Mouse (Mus musculus): ENCODE results near the gene Pdik1l.
"Not testable (repeated sequence)": the region's sequence is repeated elsewhere in the genome, so short reads cannot be mapped to it uniquely, and the experiment has no call there.

Gene Pdik1l

GRCm38 (mm10) chr4:134307367-134308072 lies 19.8 kb upstream of the Pdik1l start:
- in situ Hi-C loops (cut with MboI; ENCODE audit: low pct_unique_long_range_greater_than_20kb in 1 of 2, low sequenced_read_pairs in 2 of 2, unreplicated experiment in 1 of 2) = loop anchor here in 1 of 2 experiments (5.0 kb wide), 1 partner anchor 85 kb away; no protein-coding TSS in a partner anchor

DNA sequence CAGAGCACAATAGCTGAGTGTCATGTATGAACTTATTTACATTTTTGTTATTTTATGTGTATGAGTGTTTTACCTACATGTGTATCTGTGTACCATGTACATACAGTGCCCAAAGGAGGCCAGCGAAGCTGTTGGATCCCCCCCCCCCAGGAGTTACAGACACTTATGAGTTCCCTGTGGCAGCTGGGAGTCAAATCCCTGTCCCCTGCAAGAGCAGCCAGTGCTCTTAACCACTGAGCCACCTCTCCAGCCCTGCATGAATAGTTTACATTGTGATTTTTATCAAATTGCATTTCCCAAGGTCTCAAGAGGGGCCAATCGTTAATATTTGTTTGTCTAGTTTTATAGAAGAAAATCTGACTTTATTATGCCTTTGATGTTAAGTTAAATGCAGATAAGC lies 19.3 kb upstream of the Pdik1l start:
- in situ Hi-C loops (cut with MboI; ENCODE audit: low pct_unique_long_range_greater_than_20kb in 1 of 2, low sequenced_read_pairs in 2 of 2, unreplicated experiment in 1 of 2) = loop anchor here in 1 of 2 experiments (5.0 kb wide), 1 partner anchor 85 kb away; no protein-coding TSS in a partner anchor

DNA sequence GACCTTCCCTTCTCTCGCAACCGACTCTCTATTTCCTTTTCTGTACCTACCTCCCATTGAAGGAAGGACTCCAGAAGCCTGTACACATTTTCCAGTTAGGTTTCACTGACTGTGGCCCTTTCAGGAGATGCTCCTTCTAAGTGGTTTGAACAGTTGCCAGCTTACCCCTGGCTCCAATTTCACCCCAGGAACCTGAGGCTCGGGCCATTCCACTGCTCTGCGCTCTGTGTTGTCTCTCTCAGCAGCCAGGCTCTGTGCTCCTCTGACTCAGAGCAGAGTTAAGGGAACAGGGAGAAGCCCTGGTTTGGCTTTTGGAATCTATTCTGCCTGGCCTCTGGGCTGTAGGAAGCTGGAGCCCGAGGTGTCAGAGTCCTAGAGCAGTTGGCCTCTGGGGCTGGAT lies 14.4 kb upstream of the Pdik1l start:
- in situ Hi-C loops (cut with MboI; ENCODE audit: low pct_unique_long_range_greater_than_20kb in 1 of 2, low sequenced_read_pairs in 2 of 2, unreplicated experiment in 1 of 2) = no loop called here

GRCm38 (mm10) chr4:134300316-134300715 lies 12.6 kb upstream of the Pdik1l start:
- in situ Hi-C loops (cut with MboI; ENCODE audit: low pct_unique_long_range_greater_than_20kb in 1 of 2, low sequenced_read_pairs in 2 of 2, unreplicated experiment in 1 of 2) = no loop called here

- in situ Hi-C loops (cut with MboI; ENCODE audit: low pct_unique_long_range_greater_than_20kb in 1 of 2, low sequenced_read_pairs in 2 of 2, unreplicated experiment in 1 of 2) = no loop called here
These were observed 11.8 kb upstream of the Pdik1l start for GRCm38 (mm10) chr4:134299498-134299810.

DNA sequence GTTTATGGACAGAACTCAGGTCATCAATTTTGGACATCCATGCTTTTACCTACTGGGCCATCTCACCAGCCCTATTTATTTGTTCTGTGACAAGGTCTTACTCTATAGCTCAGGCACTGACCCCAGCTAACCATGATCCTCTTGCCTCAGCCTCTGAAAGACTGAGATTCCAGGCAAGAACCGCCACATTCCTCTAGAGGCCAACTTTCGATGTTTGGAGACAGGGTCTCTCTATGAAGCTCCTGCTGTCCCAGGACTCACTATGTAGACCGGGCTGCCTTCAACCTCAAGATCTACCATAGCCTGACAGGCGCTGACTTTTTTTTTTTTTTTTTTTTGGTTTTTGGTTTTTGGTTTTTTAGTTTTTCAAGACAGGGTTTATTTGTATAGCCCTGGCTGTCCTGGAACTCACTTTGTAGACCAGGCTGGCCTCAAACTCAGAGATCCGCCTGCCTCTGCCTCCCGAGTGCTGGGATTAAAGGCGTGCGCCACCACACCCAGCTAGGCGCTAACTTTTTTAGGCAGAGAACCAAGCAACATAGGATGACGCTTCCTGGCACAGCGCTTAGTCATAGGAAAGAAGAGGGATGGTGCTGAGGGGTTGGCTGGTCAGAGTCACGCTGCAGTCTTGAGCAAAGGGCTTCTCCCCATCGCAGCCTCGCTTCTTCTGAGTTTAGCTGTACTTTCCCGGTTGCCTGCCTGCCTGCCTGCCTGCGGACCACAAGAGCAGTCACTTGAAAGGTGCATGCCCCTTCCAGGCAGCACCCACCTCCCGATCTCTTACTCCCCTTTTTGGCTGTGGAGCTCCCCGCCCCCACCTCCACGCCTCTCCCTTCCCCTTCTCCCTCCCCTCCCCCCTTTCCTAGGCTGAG lies 11.2 kb upstream of the Pdik1l start:
- in situ Hi-C loops (cut with MboI; ENCODE audit: low pct_unique_long_range_greater_than_20kb in 1 of 2, low sequenced_read_pairs in 2 of 2, unreplicated experiment in 1 of 2) = no loop called here

DNA sequence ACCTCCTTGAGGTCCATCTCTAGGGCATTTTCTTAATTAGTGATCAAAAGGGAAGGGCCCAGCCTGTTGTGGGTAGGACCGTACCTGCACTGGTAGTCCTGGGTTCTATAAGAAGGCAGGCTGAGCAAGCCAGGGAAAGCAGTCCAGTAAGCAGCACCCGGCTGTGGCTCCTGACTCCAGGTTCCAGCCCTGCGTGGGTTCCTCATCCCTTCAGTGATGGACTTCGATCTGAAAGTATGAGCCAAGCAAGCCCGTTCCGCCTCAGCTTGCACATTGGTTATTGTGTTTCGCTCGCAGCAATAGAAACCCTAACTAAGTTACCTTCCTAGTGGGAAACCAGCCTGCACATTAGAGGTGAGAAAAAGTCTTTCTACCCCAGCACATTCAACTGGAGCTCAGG lies 9.7 kb upstream of the Pdik1l start:
- in situ Hi-C loops (cut with MboI; ENCODE audit: low pct_unique_long_range_greater_than_20kb in 1 of 2, low sequenced_read_pairs in 2 of 2, unreplicated experiment in 1 of 2) = no loop called here

DNA sequence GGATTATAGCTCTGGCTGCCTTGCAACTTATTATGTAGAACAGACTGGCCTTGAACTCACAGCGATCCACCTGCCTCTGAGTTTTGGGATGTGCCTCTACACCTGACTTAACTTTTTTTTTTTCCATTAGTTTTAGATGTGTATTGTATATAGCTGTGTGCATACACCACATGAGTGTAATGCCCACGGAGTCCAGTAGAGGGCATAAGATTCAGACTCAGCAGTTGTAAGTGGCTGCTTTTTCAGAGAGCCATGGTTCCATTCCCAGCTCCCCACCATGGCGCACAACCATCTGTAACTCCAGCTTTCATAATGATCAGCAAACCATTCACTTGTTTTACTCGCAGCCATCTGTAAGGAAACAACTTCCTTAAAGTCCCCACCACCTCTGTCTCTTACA lies 8.8 kb upstream of the Pdik1l start:
- in situ Hi-C loops (cut with MboI; ENCODE audit: low pct_unique_long_range_greater_than_20kb in 1 of 2, low sequenced_read_pairs in 2 of 2, unreplicated experiment in 1 of 2) = no loop called here

GRCm38 (mm10) chr4:134296096-134296495 lies 8.4 kb upstream of the Pdik1l start:
- in situ Hi-C loops (cut with MboI; ENCODE audit: low pct_unique_long_range_greater_than_20kb in 1 of 2, low sequenced_read_pairs in 2 of 2, unreplicated experiment in 1 of 2) = not testable (repeated sequence)

DNA sequence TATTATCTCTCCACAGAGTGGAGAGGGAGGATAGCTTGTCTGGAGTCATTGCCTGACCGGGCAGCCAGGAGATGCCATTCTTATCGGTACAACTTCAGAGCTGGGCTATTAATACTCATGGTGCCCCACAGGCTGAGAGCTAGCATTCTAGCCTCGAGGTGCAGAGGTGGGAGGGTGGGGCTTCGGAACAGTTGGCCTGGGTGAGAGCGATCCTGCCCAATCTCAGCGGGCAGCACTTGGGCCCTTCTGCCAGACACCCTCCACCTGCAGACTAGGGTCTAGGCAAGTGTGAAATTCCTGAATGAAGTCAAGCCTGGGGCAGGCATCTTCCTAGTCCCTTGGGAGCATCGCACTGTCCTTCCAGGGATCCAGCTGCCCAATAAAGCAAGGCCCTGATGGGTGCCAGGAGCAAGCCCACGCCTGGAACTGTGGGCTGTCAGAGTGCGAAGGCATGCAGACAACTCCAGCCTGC lies 6.0 kb upstream of the Pdik1l start:
- in situ Hi-C loops (cut with MboI; ENCODE audit: low pct_unique_long_range_greater_than_20kb in 1 of 2, low sequenced_read_pairs in 2 of 2, unreplicated experiment in 1 of 2) = no loop called here

DNA sequence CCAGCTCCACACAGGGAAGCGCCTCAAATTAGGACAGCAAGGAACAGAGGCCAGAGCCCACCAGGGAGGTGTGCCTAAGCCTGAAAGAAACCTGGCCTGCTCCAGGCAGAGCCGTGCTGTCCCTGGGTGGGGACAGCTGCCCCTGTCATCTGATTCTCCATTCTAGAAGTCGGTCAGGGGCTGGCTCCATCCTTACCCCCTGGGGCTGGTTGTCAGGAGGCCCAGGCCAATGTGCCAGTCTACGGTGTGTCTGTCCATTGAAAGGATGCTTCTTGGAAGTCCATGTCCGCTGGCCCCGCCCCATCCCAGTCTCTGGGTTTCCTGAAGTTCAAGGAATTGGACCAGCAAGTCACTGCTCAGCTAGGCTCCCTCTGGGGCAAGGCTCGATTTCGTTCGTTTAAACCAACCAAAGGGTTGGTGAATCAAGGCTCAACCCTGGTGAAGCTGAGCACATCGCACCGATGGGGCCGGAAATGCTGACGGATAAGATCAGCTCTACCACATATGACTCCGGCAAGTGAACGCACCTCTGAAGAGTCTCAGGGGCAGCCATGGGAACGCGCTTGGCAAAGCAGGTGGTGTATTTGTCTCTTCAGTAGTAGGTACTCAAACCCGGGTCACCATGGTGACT lies 5.5 kb upstream of the Pdik1l start:
- in situ Hi-C loops (cut with MboI; ENCODE audit: low pct_unique_long_range_greater_than_20kb in 1 of 2, low sequenced_read_pairs in 2 of 2, unreplicated experiment in 1 of 2) = no loop called here

- in situ Hi-C loops (cut with MboI; ENCODE audit: low pct_unique_long_range_greater_than_20kb in 1 of 2, low sequenced_read_pairs in 2 of 2, unreplicated experiment in 1 of 2) = no loop called here
These were observed 4.4 kb upstream of the Pdik1l start for GRCm38 (mm10) chr4:134292067-134292466.

DNA sequence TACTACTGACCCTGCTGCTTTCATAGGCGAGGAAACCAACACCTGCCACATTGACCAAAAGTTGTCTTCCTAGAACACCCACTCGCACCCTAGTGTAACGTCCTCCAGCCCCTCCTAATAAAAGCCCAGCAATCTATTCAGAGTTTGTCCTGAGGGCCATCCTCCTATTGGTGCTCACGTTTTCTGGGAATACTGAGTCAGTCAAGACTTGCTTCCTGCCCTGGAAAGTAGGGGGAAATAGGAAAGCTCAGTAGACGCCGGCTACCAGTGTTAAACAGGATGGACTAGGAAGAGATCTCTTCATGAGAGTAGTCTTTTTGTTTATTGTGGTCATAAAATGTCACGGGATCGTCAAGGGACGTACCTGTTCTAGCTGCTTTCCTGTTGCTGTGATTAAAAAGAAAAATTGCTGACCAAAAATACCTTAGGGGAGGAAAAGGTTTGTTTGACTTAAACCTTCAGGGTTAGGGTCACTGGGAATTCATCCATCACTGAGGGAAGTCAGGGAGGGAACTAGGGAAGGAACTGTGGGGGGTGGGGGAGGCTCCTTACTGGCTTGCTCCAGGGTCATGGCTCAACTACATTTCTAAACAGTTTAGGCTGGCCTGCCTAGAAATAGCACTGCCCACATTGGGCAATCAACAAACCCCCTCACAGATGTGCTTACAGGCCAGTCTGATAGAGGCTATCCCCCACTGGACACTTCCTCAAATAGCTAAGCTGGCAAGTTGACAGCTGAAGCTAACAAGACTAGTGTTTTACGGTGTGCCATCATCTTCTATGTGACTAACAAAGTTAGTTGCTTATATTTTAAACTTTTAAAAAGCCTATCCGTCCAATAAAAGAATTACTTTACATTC lies 932 bp upstream of the Pdik1l start:
- in situ Hi-C loops (cut with MboI; ENCODE audit: low pct_unique_long_range_greater_than_20kb in 1 of 2, low sequenced_read_pairs in 2 of 2, unreplicated experiment in 1 of 2) = loop anchor here in 1 of 2 experiments (5.0 kb wide), 1 partner anchor 101 kb away; the partner anchor contains the start of gene Cep85

- in situ Hi-C loops (cut with MboI; ENCODE audit: low pct_unique_long_range_greater_than_20kb in 1 of 2, low sequenced_read_pairs in 2 of 2, unreplicated experiment in 1 of 2) = loop anchor here in 1 of 2 experiments (5.0 kb wide), 1 partner anchor 100 kb away; the partner anchor contains the start of gene Cep85
These were observed 529 bp downstream of the Pdik1l start for GRCm38 (mm10) chr4:134287168-134287564.

DNA sequence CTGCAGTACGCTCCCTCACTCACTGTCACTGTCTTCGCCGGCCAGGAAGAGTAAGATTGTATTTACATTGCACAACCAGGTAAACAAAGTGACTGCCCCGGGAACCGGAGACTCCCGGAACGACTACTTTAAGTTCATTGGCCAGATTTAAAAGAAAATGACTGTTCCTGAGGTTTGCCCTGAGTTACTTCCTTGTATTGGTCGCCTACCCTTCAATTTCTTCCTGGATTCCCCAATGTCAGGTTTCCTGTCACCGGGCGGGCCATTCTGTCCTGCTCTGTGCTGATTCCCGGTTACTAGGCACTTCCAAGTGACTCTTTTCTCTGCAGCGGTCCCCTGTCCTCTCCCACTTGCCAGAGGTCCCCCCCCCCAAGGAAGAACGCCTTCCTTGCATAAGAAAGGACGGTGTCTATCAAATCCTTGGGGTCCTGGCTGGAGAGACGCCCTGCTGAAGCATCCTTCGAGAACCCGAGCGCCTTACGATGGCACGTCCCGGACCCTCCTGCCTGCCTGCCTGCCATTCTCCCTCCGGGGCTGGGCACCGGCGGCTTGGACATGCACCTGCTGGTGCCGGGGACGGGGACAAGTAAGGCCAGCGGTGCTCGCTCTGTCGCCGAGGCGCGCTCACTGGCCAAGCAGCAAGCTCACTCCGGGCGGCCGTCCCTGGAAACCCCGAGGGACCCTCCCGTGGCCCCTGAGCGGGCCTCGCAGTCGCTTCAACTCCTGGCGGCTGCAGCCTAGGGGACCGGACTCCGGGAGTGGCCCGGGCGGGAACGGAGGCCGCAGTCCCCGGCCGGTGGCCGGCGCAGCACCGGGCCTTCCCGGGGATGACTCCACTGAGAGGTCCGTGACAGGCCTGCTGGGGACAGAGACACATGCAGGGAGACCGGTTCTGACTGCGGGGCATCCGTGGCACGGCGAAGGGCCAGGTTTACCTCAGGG lies 1.2 kb downstream of the Pdik1l start:
- in situ Hi-C loops (cut with MboI; ENCODE audit: low pct_unique_long_range_greater_than_20kb in 1 of 2, low sequenced_read_pairs in 2 of 2, unreplicated experiment in 1 of 2) = loop anchor here in 1 of 2 experiments (5.0 kb wide), 1 partner anchor 99 kb away; the partner anchor contains the start of gene Cep85

DNA sequence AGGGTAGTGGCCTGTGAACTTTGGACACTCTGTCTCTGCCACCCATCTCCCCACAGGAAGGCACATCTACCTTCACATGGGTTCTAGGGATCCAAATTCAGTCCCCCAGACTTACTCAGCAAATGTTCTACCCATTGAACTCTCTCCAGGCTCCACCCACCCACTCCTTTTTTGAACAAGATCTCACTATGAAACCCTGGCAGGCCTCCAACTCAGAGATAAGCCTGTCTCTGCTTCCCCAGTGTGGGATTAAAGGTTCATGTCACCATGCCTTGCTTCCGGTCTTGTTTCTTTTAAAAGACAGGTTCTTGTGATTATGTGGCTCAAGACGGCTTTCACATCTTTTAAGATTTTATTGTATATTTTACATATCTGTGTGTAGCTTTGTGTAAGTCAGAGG lies 2.8 kb downstream of the Pdik1l start:
- in situ Hi-C loops (cut with MboI; ENCODE audit: low pct_unique_long_range_greater_than_20kb in 1 of 2, low sequenced_read_pairs in 2 of 2, unreplicated experiment in 1 of 2) = loop anchor here in 1 of 2 experiments (5.0 kb wide), 1 partner anchor 98 kb away; the partner anchor contains the start of gene Cep85
